Mouse (Mus musculus): ENCODE measurements around the gene Bsnd. TPM values are rescaled to one million over a fixed set of nuclear protein-coding genes. Genes with fewer than 3 reads are reported as not detected.

Gene Bsnd
- polyA plus RNA-seq, 1 experiment = not detected

DNA sequence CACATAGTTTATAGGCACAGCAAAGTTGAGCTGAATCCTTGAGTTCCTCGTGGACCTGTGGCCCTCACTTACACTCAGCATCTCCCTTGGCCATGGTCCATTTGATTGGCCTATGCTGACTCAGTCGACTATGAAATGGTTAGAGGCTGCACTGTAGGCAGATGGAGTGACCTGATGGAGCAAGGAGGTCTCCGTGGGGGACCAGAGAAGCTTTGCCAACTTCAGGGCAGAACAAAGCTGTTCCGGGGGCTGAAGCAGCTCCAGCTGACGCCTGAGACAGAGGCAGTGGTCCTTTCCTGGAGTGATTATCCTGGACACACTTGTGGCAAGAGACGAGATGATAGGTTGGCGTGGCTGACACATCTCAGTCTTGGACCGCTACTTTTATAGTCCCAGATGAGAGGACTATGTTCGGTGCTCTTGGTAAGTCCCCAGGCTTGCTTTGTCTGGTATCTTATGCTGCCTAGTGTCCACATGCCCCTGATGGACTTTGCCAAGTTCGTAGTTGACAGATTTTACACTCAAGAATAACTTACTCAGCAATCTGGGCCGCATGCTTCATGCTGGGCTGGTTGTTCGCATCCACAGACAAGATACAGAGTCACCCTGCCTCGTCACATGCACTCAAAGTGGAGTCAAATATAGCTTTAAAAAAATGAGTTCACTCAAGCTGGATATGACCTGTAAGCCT, 24.5 kb downstream of the Bsnd start:
- peaks cover 26% of the 10 kb centered on the region for H3K27me3 ChIP-seq (ENCODE audit: control insufficient read depth)
- no peak for TF ChIP-seq GATA1 (IDR thresholded peaks at IDR 0.05; ENCODE audit: low read length)
- TF ChIP-seq TAL1 (IDR thresholded peaks at IDR 0.05; ENCODE audit: low read length) = no peak
- H3K4me1 ChIP-seq (ENCODE audit: control insufficient read depth) = no peaks in the 10 kb centered on the region
- H3K4me3 ChIP-seq (replicated peaks) = no peak overlapping the region
- peaks cover 2% of the 10 kb centered on the region; the same call in 1 of the 2 replicates for H3K36me3 ChIP-seq (ENCODE audit: control insufficient read depth)
- H3K9me3 ChIP-seq (ENCODE audit: control insufficient read depth, low read length) = no peaks in the 10 kb centered on the region

GRCm38 (mm10) chr4:106463174-106463801, 28.8 kb downstream of the Bsnd start:
- Histone ChIP-seq H3K4me3 (replicated peaks) (peak overlapping the region; percentile 57), H3K27me3 (ENCODE audit: control insufficient read depth) (peaks cover 29% of the 10 kb centered on the region)
- TF ChIP-seq TAL1 (IDR thresholded peaks at IDR 0.05; ENCODE audit: low read length) = no peak
- TF ChIP-seq GATA1 (IDR thresholded peaks at IDR 0.05; ENCODE audit: low read length) = no peak

DNA sequence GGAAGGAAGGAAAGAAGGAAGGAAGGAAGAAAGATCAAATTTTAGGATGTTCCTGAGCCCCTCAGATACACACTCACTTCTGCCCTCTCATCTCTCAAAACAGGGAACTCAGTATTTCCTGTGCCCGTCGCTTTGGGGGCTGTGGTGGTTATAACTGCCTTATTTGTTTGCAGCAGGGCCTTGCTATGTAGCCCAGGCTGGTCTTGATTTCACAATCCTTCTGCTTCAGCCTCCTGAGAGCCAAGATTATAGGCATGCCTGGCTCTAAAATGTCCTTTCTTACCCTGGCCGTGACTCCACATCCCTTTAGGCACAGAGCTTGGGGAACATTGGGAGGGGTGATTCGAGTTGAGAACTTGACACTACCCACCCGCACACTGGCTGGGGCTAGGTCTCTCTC, 29.6 kb downstream of the Bsnd start:
- TF ChIP-seq GATA1 (IDR thresholded peaks at IDR 0.05; ENCODE audit: low read length) (no peak), TAL1 (IDR thresholded peaks at IDR 0.05; ENCODE audit: low read length) (no peak)
- Histone ChIP-seq H3K9me3 (ENCODE audit: control insufficient read depth, low read length) (no peaks in the 10 kb centered on the region), H3K36me3 (ENCODE audit: control insufficient read depth) (peaks cover 2% of the 10 kb centered on the region; the same call in 1 of the 2 replicates), H3K4me1 (ENCODE audit: control insufficient read depth) (no peaks in the 10 kb centered on the region), H3K27me3 (ENCODE audit: control insufficient read depth) (peaks cover 29% of the 10 kb centered on the region), H3K4me3 (replicated peaks) (peak overlapping the region; percentile 57)

More at GRCm38 (mm10) chr4:106463174-106463801, 28.8 kb downstream of the Bsnd start:
- H3K4me1 ChIP-seq (ENCODE audit: control insufficient read depth) = no peaks in the 10 kb centered on the region
- H3K9me3 ChIP-seq (ENCODE audit: control insufficient read depth, low read length) = no peaks in the 10 kb centered on the region
- H3K36me3 ChIP-seq (ENCODE audit: control insufficient read depth) = peaks cover 2% of the 10 kb centered on the region; the same call in 1 of the 2 replicates

- no peaks in the 10 kb centered on the region for H3K9me3 ChIP-seq (ENCODE audit: control insufficient read depth, low read length)
- H3K4me1 ChIP-seq (ENCODE audit: control insufficient read depth) = no peaks in the 10 kb centered on the region
- peaks cover 29% of the 10 kb centered on the region for H3K27me3 ChIP-seq (ENCODE audit: control insufficient read depth)
- H3K36me3 ChIP-seq (ENCODE audit: control insufficient read depth) = no peaks in the 10 kb centered on the region; the same call in 1 of the 2 replicates
- H3K4me3 ChIP-seq (replicated peaks) = peak overlapping the region; percentile 18
- TF ChIP-seq GATA1 (IDR thresholded peaks at IDR 0.05; ENCODE audit: low read length) (no peak), TAL1 (IDR thresholded peaks at IDR 0.05; ENCODE audit: low read length) (no peak)
Observed at GRCm38 (mm10) chr4:106462016-106462415, 30.1 kb downstream of the Bsnd start.

GRCm38 (mm10) chr4:106454541-106454940, 37.5 kb downstream of the Bsnd start:
- TF ChIP-seq GATA1 (IDR thresholded peaks at IDR 0.05; ENCODE audit: low read length) (no peak), TAL1 (IDR thresholded peaks at IDR 0.05; ENCODE audit: low read length) (no peak)
- Histone ChIP-seq H3K4me1 (ENCODE audit: control insufficient read depth) (peaks cover 6% of the 10 kb centered on the region), H3K4me3 (replicated peaks) (no peak overlapping the region), H3K27me3 (ENCODE audit: control insufficient read depth) (no peaks in the 10 kb centered on the region), H3K9me3 (ENCODE audit: control insufficient read depth, low read length) (no peaks in the 10 kb centered on the region), H3K36me3 (ENCODE audit: control insufficient read depth) (peaks cover 19% of the 10 kb centered on the region; the same call in 1 of the 2 replicates)

GRCm38 (mm10) chr4:106453516-106453915, 38.6 kb downstream of the Bsnd start:
- Histone ChIP-seq H3K9me3 (ENCODE audit: control insufficient read depth, low read length) (no peaks in the 10 kb centered on the region), H3K36me3 (ENCODE audit: control insufficient read depth) (peaks cover 23% of the 10 kb centered on the region), H3K27me3 (ENCODE audit: control insufficient read depth) (no peaks in the 10 kb centered on the region), H3K4me1 (ENCODE audit: control insufficient read depth) (peaks cover 16% of the 10 kb centered on the region), H3K4me3 (replicated peaks) (no peak overlapping the region)
- no peak for TF ChIP-seq TAL1 (IDR thresholded peaks at IDR 0.05; ENCODE audit: low read length)
- no peak for TF ChIP-seq GATA1 (IDR thresholded peaks at IDR 0.05; ENCODE audit: low read length)

GRCm38 (mm10) chr4:106453108-106453507, 39.0 kb downstream of the Bsnd start:
- Histone ChIP-seq H3K36me3 (ENCODE audit: control insufficient read depth) (peaks cover 25% of the 10 kb centered on the region), H3K27me3 (ENCODE audit: control insufficient read depth) (no peaks in the 10 kb centered on the region), H3K4me1 (ENCODE audit: control insufficient read depth) (peaks cover 16% of the 10 kb centered on the region), H3K9me3 (ENCODE audit: control insufficient read depth, low read length) (no peaks in the 10 kb centered on the region), H3K4me3 (replicated peaks) (no peak overlapping the region)
- TF ChIP-seq TAL1 (IDR thresholded peaks at IDR 0.05; ENCODE audit: low read length) (no peak), GATA1 (IDR thresholded peaks at IDR 0.05; ENCODE audit: low read length) (no peak)

GRCm38 (mm10) chr4:106452401-106452800, 39.7 kb downstream of the Bsnd start:
- Histone ChIP-seq H3K9me3 (ENCODE audit: control insufficient read depth, low read length) (no peaks in the 10 kb centered on the region), H3K4me1 (ENCODE audit: control insufficient read depth) (peaks cover 16% of the 10 kb centered on the region), H3K4me3 (replicated peaks) (no peak overlapping the region), H3K36me3 (ENCODE audit: control insufficient read depth) (peaks cover 25% of the 10 kb centered on the region), H3K27me3 (ENCODE audit: control insufficient read depth) (no peaks in the 10 kb centered on the region)
- TF ChIP-seq TAL1 (IDR thresholded peaks at IDR 0.05; ENCODE audit: low read length) (no peak), GATA1 (IDR thresholded peaks at IDR 0.05; ENCODE audit: low read length) (no peak)

- H3K36me3 ChIP-seq (ENCODE audit: control insufficient read depth) = peaks cover 31% of the 10 kb centered on the region
- H3K9me3 ChIP-seq (ENCODE audit: control insufficient read depth, low read length) = no peaks in the 10 kb centered on the region
- TF ChIP-seq TAL1 (IDR thresholded peaks at IDR 0.05; ENCODE audit: low read length) = no peak
- no peak for TF ChIP-seq GATA1 (IDR thresholded peaks at IDR 0.05; ENCODE audit: low read length)
- no peak overlapping the region for H3K4me3 ChIP-seq (replicated peaks)
- no peaks in the 10 kb centered on the region for H3K27me3 ChIP-seq (ENCODE audit: control insufficient read depth)
- peaks cover 18% of the 10 kb centered on the region for H3K4me1 ChIP-seq (ENCODE audit: control insufficient read depth)
Observed at GRCm38 (mm10) chr4:106449306-106449705, 42.8 kb downstream of the Bsnd start.
